Mouse (Mus musculus): ENCODE results near the gene Olfr49.

GRCm38 (mm10) chr14:54233559-54234143 is 51.1 kb downstream of the Olfr49 start:
- TF ChIP-seq CTCF (IDR thresholded peaks at IDR 0.05; ENCODE audit: control insufficient read depth, insufficient read depth, low read length) = no peak
- no peak for TF ChIP-seq POLR2A (IDR thresholded peaks at IDR 0.05; ENCODE audit: borderline replicate concordance, control insufficient read depth, low read depth, low read length)
